Mouse (Mus musculus): ENCODE data around the gene Gm49336.

Gm49336 gene

GRCm38 (mm10) chr14:60251281-60252003, at the start of gene Gm49336, which contains the start of gene Nupl1:
TSS of gene Gm49336 (minus strand) at chr14:60251507.
TSS of gene Nupl1 (minus strand) at chr14:60251431.
- DNase-seq (ENCODE audit: low spot score) = peak; percentile 97

GRCm38 (mm10) chr14:60301024-60301423, 49.7 kb upstream of the Gm49336 start:
- DNase-seq (ENCODE audit: low spot score) = no peak

DNA sequence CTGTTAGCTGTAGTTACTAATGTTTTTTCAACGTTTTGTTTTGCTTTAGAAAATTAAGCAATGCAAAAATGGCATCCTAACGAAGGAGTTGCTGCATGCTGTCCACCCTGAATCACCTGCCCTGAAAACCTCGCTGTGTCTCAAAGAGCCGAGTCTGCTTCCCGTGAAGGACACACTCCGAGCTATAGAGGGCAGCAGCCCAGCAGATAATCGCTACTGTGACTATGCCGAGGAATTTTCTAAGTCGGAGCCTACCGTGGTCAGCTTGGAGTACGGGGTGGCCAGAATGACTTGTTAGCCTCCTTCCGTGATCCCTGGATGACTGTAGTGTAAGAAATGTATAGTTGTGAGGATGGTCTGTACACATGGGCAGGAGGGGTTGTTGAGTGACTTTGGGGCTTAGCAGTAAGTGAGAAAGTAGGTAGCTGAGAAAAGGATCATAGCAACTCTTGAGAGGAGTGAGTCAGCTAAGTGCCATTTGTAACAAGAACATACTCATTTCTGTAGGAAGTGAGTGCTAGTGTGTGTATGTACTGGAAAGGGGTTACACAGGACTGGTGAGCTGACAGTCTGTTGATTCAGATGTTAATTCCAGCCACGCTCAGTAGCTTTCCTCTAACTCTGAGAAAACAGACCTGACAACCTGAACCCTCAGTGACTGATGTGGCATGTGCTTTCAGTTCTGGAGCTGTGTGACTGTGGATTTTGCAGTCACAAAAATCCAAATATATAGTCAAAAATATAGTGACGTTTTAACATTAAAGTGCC, 49.1 kb upstream of the Gm49336 start:
- DNase-seq (ENCODE audit: low spot score) = no peak

DNA sequence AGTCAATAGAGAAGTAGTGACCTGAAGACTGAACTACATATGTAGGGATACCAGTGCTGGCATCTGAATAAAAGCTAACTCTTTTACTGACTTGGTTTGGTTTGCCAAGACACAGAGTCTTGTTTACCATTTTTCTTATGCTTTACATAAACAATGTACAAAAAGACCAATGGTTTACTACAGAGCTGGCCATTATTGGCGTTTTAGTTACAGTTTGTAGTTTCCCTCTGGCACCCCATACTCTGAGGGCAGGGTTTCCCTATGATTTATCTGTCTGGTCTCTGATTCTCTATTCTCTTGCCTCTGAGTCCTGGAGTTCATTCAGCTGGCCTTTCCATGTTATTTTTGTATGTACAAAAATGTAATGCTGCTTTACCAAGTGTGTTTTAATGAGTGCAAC, 44.2 kb upstream of the Gm49336 start:
- no peak for DNase-seq (ENCODE audit: low spot score)

- DNase-seq (ENCODE audit: low spot score) = no peak
These were observed 39.1 kb upstream of the Gm49336 start for GRCm38 (mm10) chr14:60290363-60290762.

DNA sequence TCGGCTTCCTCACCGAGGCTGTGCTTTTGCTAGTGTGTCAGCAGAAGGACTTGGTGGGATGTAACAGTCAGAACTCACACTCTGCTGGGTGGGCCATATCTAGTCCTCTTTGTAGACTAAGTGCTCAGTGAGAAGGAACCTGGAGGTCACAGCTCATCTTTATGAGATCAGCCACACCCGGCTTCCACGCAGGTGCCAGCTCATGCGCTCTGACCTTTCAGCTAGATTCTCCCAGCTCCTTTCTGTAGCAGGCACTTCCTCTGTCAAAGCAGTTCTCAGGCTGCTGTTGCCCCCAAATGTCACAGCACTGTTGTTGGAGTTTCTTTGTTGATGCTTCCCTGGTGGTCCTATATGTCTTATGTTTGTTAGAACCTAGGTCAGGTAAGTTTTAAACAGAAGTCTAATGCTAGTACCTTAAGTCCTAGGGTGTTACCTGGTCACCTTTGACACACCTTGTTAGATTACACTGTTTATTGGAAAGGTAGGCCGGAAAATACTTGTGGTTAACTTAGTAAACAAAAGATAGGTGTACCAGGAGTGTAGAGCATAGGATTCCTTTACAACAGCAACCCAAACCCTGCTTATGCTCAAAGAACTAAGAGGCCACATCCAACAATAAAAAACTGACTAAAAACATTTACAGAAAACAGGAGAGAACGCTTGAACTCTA, 35.0 kb upstream of the Gm49336 start:
- DNase-seq (ENCODE audit: low spot score) = no peak

- no peak for DNase-seq (ENCODE audit: low spot score)
These were observed 24.3 kb upstream of the Gm49336 start for GRCm38 (mm10) chr14:60275301-60276276.

DNA sequence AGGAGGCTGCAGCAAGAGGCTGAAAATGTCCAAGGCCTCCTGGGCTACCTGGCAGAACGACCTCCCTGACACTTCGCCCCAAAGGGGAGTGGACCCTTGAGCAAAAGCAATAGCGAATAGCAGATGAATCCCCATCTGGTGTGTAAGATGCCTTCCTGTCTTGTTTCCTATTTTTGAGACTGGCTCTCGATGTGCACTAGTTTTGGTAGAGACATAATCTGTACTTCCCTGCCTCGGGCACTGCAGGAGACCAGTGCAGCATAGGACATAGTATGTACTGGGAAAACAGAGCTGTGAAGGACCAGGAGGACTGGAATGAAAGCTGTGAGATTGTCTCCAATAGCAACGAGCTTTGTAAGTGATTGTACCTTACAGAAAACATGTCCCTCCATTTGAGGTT, 22.0 kb upstream of the Gm49336 start:
- DNase-seq (ENCODE audit: low spot score) = no peak

DNA sequence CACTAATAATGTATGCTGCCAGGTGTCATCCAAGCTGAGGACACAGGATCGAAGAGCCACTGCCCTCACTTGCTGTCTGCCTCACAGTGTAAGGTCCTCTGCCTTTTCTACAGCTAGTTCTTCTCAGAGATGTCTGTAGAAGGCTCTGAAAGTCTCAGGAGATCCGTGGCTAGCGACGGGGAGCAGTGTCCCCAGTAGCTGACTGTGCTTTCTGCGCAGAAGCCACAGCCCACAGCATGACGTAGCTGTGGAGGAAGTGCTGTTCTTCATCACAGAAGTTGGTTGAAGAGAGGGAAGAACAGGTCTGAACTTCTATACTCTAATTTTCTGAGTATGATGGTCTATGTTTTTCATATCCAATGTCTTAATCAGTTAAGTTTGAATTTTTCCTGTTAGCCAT, 18.0 kb upstream of the Gm49336 start:
- no peak for DNase-seq (ENCODE audit: low spot score)

- DNase-seq (ENCODE audit: low spot score) = peak; percentile 94
These were observed 13.9 kb upstream of the Gm49336 start, which contains the start of gene Mtmr6 for GRCm38 (mm10) chr14:60264990-60265876. TSS of gene Mtmr6 (plus strand) at chr14:60265228.

DNA sequence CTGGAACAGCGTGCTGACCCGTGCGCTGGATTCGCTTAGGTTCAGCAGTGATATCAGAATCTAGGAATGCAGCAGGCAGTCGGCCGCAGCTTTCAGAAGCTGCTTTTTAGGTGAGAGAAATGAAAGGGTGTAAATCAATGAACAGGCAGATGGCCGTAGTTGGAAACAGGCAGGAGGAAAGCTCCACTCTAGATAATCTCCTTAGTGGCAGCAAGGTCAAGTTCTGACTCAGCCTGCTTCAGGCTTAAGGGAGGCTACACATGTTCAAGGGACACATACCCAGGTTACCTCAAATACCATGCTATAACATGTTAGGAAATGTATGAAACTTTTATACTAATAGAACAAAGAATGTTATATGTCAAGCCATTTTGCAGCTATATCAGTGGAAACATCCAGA, 11.0 kb upstream of the Gm49336 start:
- DNase-seq (ENCODE audit: low spot score) = no peak

GRCm38 (mm10) chr14:60257851-60258250, 6.5 kb upstream of the Gm49336 start:
- no peak for DNase-seq (ENCODE audit: low spot score)

DNA sequence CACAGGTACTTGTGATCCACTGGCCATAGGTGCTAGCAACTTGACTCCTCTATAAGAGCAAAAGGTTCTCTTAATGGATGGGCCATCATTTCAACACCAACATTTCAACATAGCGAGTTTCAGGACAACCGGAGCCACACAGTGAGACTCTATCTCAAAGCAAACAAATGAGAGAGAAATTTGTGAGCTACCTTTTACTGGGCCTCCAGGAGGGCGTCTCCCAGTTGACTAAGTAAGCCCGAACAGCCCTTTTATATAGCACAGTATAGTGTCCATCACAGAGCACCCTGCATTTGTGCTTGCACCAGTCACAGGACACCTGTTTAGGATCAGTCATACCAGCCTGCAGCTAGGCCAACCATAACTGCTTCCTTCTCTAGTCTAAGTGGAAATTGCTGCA, 5.8 kb upstream of the Gm49336 start:
- DNase-seq (ENCODE audit: low spot score) = no peak

DNA sequence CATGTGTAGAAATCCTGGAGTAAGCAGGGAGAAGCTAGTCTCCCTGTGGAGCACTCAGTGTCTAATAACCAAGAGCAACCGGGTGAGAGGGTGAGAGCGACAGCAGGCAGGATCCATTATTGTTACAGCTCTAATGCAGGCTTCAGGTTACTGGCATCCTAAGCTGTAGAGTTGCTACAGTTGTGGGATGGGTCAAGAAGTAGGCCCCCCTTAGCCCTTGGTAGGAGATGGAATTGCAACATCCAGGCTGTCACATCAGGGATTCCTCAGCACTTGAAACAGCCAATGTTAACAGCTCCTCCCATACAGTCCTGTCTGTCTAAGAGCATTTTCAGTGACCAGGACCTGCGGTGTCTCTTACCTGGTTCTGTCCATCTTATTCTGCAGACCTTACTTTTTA, 5.0 kb upstream of the Gm49336 start:
- no peak for DNase-seq (ENCODE audit: low spot score)

- DNase-seq (ENCODE audit: low spot score) = no peak
These were observed 3.5 kb upstream of the Gm49336 start for GRCm38 (mm10) chr14:60254774-60255173.

DNA sequence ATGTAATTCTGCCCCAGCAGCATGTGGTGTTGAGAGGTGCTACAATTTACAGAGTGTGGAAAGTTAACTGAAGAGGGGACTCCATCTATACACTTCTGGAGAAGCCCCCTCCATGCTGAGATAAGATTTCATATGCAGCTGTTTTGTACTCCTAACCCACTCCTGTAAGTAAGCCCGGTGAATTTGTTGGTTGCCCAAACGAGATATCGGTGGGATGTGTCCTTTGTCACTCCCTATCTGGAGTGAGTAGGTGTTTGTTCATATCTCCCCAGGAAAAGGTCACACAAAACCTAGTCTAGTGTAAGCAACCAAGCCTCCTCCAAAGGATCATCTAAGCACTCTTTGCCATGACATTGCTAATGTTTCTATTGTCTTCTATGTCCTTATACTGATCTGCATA, 2.2 kb upstream of the Gm49336 start:
- no peak for DNase-seq (ENCODE audit: low spot score)

DNA sequence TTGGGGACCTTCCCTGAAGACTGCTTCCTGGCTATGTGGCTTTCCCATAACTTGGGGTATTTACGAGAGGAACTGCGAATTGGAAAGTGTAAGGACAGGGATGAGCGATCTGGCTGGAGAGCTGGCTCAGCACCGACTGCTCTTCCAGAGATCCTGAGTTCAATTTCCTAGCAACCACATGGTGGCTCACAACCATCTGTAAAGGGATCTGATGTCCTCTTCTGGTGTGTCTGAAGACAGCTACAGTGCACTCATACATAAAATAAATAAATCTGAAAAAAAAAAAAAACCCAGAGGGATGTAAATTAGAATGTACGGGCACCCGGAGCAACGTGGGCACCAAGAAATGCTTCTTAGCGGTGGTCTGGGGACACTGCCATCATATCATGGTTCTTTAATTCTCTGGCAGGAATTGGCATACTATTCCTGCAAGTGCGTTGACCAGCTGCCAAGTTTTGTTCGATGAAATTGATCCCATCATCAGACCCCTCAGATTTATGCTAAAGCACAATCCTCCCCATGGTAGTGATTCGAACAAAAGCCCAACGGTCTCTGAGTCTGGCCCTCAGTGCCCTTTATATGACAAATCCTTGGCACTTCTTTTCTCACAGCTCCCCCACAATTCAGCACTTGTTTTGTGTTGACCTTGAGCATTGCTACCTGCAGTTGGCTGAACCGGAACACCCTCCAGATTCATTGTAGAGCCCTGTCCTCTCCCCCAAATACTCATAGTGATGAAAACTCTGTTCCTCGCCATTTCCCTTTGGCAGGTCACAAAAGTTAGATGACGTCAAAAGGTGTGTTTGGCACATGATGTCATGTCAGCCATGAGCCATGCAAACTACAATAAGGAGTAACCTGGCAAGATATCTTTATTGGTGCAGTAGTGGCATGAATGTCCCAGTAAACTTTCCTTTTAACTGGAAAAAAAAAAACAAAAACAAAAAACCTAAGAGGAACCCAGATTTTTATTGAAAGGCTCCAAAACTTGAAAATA, 995 bp upstream of the Gm49336 start:
- DNase-seq (ENCODE audit: low spot score) = no peak

GRCm38 (mm10) chr14:60250879-60251278, 428 bp downstream of the Gm49336 start:
- no peak for DNase-seq (ENCODE audit: low spot score)

DNA sequence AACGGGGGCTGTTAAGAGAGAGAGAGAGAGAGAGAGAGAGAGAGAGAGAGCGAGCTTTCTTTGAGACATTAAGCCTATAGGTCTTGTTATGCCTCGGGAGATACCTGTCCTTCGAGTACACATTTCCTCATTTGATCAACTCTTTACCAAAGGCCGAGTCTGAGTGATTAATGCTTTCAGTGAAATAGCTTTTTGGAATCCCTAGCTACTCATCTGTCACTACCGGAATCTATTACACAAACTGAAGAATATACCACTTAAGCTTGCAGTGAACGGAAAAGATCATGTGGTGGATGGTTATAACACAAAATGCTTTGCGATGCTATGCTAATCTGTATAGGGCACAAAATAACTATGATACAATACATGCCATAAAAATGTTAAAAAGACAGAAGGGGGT, 941 bp downstream of the Gm49336 start:
- DNase-seq (ENCODE audit: low spot score) = no peak
